Mouse (Mus musculus): Measurements from ENCODE around the gene Gm5861. TPM values are rescaled to one million over a fixed set of nuclear protein-coding genes. Genes with fewer than 3 reads are reported as not detected.

Gm5861 gene
- not detected for total RNA-seq (2023)

GRCm38 (mm10) chr5:11182772-11183171 lies at the start of gene Gm5861:
Gm5861 (plus strand) TSS chr5:11183072.

Other genes with a start within 250 kb of the Gm5861 start
- gene Gm8871, start 235.3 kb upstream of the Gm5861 start, total RNA-seq (2023), result not detected
- gene Gm8857, start 235.3 kb upstream of the Gm5861 start, total RNA-seq (2023), result not detected
- not detected for gene Gm8879, start 55.4 kb upstream of the Gm5861 start, total RNA-seq (2023)
- not detected for gene Gm8890, start 73.0 kb downstream of the Gm5861 start, total RNA-seq (2023)
- gene Speer1, start 158.4 kb downstream of the Gm5861 start, total RNA-seq (2023), result not detected
- gene Gm8897, start 233.3 kb downstream of the Gm5861 start, total RNA-seq (2023), result not detected

Data from CD8-positive naive resting alpha-beta T cell, adult 57 days (primary cell).